Mouse (Mus musculus): ENCODE measurements around the gene Bcl2a1c.
"Not testable (repeated sequence)": the region's sequence is repeated elsewhere in the genome, so short reads cannot be mapped to it uniquely, and the experiment has no call there.

The Bcl2a1c gene

DNA sequence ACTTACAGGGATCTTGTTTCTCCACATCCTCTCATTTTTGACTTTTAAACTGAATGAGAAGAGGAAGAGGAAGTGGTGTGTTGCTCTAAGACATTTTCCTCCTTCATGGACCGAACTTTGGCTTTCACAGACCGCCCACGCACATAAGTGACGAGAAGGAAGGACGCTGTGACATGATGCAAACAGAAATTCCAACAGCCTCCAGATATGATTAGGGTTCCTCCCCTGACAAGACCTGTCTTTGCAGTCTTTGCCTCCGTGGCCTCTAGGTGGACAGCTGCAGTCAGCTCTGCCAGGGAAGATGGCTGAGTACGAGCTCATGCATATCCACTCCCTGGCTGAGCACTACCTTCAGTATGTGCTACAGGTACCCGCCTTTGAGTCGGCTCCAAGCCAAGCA, at the start of gene Bcl2a1c:
Gene Bcl2a1c, plus strand, starts transcription at position 281 of the 400 bp plus-strand sequence.
- DNase-seq (ENCODE audit: low spot score) = not testable (repeated sequence)

DNA sequence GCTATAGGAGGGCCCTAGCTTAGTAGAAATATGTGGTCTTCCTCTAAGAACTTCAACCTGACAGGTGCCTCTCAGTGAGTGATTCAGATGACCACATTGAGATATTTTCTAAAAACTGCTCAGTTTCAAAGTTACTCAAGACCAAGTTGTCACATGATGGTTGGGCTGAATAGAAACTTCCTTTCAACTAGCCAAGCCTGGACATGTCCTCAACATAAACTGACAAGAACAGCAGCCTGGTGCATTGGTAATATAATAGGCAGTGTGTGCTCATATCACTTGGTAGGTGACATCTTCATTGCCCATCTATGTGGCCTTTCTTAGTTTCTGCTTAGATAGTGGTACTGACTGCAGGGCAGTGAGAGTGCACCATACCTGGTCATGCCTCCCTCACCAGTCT, 24.0 kb upstream of the Bcl2a1c start:
- not testable (repeated sequence) for DNase-seq (ENCODE audit: low spot score)

DNA sequence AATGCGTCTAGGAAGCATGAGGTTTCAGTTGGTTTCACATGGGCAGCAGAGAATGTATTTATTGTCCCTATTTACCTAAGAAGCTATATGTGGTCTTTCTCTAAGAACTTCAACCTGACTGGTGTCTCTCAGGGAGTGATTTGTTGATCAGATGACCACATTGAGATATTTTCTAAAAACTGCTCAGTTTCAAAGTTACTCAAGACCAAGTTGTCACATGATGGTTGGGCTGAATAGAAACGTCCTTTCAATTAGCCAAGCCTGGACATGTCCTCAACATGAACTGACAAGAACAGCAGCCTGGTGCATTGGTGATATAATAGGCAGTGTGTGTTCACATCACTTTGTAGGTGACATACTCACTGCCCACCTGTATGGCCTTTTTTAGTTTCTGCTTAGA, 18.2 kb upstream of the Bcl2a1c start:
- DNase-seq (ENCODE audit: low spot score) = not testable (repeated sequence)

DNA sequence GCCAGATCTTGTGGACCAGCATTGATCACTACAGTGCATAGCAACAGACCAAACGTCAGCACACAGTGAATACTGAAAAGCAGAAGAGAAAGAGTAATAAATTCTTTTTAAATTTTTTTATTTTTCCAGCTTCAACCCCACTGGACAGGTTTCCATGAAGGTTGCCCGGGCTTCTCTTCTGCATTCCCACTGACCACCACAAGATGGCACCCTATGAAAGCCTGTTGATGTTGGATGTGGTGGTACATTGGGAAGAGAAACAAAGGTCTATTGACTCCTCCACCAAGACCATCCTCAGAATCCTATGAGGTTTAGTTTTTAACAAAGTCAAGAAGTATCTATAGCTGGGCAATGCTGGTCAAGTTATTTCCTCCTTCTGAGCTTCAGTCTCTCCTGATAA, 11.9 kb upstream of the Bcl2a1c start:
- peak; percentile 21 for DNase-seq (ENCODE audit: low spot score)

DNA sequence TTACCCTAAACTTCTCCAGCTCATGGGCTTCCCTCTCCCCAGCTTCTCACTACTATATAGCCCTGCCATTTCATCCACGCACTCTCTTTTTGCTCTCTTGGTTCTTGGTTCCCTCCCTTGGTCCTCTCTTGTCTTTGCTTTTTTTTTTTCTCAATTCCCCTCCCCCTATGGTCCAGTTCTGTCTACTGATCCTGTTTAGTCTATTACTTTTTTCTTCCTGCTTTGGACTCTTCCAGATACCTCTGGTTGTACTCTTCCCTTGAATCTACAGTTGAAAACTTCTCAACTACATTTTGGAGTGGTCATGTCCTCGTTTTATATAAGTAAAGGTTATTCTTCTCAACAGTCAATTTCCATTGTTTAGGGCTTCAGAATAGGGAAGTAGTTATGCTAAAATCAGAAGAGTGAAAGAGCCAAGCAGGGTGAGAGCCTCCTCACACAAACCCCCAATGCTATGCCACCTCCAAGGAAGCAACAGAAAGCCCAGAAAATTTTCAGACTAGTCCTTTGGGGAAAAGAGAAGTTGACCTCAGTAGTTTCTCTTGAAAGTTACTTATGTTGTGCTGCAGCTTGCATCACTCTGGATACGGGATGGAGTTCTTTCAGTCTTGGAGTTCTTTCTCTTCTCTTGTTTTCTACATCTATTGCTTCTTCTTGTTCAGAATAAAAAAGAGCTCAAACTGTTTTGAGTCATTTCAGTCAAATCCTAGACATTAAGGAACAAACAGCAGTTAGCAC, 3.8 kb upstream of the Bcl2a1c start:
- DNase-seq (ENCODE audit: low spot score) = no peak

DNA sequence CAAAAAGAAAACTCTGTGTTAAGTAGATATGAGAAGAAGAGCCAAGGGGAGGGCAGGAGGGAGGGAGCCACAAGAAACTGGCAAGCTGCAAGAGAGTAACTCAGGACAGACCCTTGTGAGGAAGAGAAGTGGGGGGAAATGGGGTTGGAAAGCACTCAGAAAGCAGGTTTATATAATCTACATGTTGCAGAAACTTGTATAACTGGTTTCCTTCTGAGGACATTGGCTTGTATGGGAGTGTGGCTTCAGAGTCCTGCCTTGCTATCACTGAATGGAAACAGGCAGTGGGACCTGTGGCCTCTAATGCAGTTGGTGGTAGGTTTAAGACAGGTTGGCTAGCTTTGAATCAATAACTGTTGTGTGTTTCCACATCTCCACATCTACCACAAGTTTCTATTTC, 1.6 kb upstream of the Bcl2a1c start:
- DNase-seq (ENCODE audit: low spot score) = not testable (repeated sequence)

DNA sequence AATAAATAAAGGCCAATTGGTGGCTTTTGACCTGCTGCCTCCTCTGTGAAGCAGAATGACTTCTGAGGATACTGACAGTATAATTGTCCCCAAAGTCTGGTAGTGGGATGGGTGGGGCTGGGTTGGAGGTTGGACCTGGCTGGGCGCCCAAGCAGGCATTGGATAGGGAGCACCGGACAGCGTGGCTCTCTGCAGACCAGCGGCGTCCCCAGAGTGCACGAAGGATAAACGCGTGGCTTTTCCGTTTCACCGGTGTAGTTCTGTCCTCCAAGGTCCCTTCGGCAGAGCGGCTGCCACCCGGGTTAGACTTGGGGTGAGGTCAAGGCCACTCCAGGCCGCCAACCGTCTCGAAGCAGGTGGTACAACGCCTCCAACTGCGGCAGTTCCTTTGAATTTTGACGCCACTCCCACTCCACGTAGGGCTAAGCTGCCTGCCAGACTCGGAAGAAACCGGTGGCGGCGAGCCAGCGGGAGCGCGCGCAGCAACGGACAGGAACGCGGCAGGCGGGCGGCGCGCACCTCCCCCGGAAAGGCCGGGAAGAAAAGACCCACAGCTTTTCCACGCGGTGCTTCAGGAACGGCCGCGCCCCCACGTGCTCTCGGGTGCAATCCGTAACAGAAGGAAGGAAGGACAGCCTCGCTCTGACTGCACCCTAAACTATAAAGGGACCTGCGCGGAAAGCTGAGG, 38.0 kb downstream of the Bcl2a1c start:
- DNase-seq (ENCODE audit: low spot score) = peak; percentile 44

DNA sequence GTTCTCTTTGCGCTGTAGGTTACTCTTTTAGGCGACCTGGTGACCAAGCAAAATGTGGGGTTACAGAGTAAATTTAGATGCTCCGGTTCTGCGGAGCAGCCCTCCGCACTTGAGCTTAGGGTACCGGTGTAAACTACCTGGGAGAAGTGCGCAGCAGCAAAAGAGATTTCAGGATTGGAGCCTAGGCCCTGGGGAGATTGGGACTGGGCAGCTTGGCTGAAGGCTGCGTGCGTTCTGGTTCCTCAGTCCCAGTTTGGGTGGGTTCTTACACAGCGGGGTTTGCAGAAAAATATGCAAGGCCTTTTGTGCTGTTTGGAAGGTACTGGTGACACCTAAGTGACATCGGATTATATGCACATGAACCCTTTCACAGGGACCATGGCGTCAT, 38.5 kb downstream of the Bcl2a1c start:
- no peak for DNase-seq (ENCODE audit: low spot score)

DNA sequence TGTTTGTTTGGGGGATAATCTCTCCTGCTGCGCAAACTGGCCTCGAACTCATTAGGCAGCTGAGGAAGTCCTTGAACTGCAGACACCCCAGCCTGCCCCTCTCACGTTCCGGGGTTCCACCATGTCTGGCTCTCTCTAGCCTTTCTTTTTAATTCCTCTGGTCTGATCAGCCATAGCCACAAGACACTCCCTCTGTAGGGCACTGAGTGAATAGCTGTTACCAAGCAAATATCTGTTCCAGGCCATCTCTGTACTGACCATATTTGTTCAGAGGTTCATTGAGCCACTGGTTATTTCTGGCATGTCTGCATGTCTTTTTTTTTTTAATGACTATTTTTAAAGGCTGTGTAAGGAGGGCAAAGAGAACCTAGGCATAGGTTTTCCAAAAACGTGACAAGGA, 39.5 kb downstream of the Bcl2a1c start:
- DNase-seq (ENCODE audit: low spot score) = not testable (repeated sequence)

DNA sequence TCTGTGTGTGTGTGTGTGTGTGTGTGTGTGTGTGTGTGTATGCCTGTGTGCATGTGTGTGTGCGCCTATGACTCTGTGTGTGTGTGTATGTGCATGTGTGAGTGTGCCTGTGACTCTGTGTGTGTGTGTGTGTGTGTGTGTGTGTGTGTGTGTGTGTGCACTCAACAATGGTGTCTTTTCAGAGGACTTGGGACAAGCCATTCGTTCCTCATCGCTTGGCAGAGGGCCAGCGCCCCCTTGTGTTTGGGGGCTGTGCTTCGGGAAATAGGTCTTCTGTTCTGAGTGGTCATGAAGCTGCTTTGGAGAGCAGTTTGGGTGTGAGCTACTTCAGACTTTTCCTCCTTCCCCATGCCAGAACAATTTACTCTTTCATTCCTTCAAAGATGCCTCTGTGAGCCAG, 41.8 kb downstream of the Bcl2a1c start:
- DNase-seq (ENCODE audit: low spot score) = not testable (repeated sequence)

DNA sequence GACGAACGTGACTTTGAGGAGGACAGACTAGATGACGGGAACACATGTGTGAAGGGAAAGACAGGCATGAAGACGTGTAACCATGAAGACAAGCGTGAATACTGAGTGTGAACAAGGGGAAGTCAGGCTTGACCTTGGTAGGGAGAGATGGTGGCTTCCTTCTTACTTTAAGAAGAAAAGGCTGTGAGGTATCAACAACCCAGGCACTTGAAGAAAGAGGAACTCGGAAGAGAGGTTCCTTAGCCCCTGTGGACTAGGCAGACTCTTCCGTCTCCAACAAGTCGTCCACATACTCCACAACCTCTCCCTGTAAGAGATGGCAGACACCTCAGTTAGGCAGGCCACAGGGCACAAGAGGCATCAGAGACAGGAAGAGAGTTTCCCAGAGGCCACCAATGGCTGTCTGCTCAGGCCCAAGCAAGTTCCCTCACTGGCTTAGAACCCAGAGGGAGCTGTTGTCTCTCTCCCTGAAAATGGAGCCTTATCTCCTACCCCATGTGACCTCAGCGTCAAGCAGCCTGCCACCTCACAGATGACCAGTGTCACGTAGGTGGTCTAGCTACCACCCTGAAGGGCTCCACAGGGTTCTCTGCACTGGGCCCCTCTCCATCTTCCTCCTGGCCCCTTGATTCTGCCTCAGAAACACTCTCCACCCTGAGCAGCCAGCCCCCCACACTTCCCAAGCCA, 45.5 kb downstream of the Bcl2a1c start:
- DNase-seq (ENCODE audit: low spot score) = no peak

DNA sequence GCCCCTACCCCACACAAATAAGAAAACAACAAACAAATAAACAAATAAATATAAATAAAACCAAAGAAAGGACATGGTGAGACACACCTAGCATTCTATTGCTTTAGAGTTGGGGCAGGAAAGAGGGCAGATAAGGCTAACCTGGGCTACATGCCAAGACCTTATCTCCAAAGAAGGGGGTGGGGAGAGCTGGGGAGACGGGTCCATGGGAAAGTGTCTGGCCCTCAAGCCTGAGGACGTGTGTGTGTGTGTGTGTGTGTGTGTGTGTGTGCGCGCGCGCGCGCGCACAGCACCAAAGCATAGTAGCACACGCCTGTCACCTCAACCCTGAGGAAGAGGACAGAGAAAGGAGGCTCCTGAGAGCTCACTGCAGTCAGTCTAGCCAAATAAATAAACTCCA, 47.2 kb downstream of the Bcl2a1c start:
- no peak for DNase-seq (ENCODE audit: low spot score)

DNA sequence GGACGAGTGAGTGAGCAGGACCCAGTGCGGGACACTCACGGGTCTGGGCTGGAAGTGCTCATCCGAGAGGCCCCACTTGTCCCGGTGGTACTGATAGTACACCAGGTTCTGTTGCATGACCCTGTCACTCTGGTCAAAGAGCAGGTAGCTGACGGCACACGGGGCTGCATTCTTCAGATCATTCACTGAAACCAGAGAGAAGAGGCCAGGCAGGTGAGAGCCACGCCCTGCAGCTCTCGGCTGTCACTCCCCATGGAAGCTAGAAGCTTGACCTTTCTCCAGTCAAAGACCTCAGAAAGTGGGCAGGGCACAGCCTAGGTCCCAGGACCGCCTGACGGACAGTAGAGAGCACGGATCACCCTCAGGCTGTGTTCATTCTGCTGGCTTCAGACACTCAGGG, 49.9 kb downstream of the Bcl2a1c start:
- DNase-seq (ENCODE audit: low spot score) = no peak
